Mouse (Mus musculus) urinary bladder, postnatal 25 days (tissue): ENCODE results near the gene Phlpp2.

Experiments
- DNase-seq: peaks from one replicate; pipeline ENCODE4 v3.0.0; 2022; ENCODE audit warnings: low spot score

The Phlpp2 gene

GRCm38 (mm10) chr8:109962896-109963295, 94.6 kb downstream of the Phlpp2 start:
- DNase-seq = no peak

GRCm38 (mm10) chr8:109963421-109963820, 95.1 kb downstream of the Phlpp2 start:
- DNase-seq = no peak

GRCm38 (mm10) chr8:109964106-109964505, 95.8 kb downstream of the Phlpp2 start:
- no peak for DNase-seq

GRCm38 (mm10) chr8:109968837-109969236, 100.5 kb downstream of the Phlpp2 start:
- no peak for DNase-seq

- DNase-seq = no peak
These were observed 102.0 kb downstream of the Phlpp2 start for GRCm38 (mm10) chr8:109970323-109970722.

- DNase-seq = no peak
These were observed 104.6 kb downstream of the Phlpp2 start for GRCm38 (mm10) chr8:109972901-109973300.

GRCm38 (mm10) chr8:109979339-109979738, 111.0 kb downstream of the Phlpp2 start:
- no peak for DNase-seq

GRCm38 (mm10) chr8:109982386-109983105, 114.2 kb downstream of the Phlpp2 start:
- no peak for DNase-seq

GRCm38 (mm10) chr8:109983944-109984343, 115.6 kb downstream of the Phlpp2 start:
- no peak for DNase-seq

GRCm38 (mm10) chr8:109986384-109986783, 118.0 kb downstream of the Phlpp2 start:
- DNase-seq = no peak

- DNase-seq = no peak
These were observed 119.4 kb downstream of the Phlpp2 start for GRCm38 (mm10) chr8:109987776-109988175.

- no peak for DNase-seq
These were observed 120.8 kb downstream of the Phlpp2 start for GRCm38 (mm10) chr8:109989151-109989550.

- DNase-seq = no peak
These were observed 121.9 kb downstream of the Phlpp2 start, which contains the start of gene Tat for GRCm38 (mm10) chr8:109990224-109990623. Tat (plus strand) TSS chr8:109990437.

- DNase-seq = no peak
These were observed 123.8 kb downstream of the Phlpp2 start for GRCm38 (mm10) chr8:109992166-109992565.

- no peak for DNase-seq
These were observed 124.6 kb downstream of the Phlpp2 start for GRCm38 (mm10) chr8:109992951-109993350.
